Mouse (Mus musculus): Measurements from ENCODE around the gene Prcc.

GRCm38 (mm10) chr3:87916990-87917389 lies 31.6 kb upstream of the Prcc start:
- TF ChIP-seq CTCF (IDR thresholded peaks at IDR 0.05; ENCODE audit: borderline replicate concordance, control insufficient read depth, extremely low read depth, insufficient read depth, low read length, poor library complexity) (no peak), POLR2A (IDR thresholded peaks at IDR 0.05; ENCODE audit: control insufficient read depth, extremely low read depth, insufficient read depth, low read length, poor library complexity) (no peak)
